Mouse (Mus musculus) CD4-positive helper T cell, adult 2 months (primary cell): Measurements from ENCODE around the gene Akap2.

ENCODE experiments used
- DNase-seq: peaks from one replicate; pipeline ENCODE4 v3.0.0-alpha.2; 2012; ENCODE audit warnings: low read depth, missing footprints, low spot score

The Akap2 gene

DNA sequence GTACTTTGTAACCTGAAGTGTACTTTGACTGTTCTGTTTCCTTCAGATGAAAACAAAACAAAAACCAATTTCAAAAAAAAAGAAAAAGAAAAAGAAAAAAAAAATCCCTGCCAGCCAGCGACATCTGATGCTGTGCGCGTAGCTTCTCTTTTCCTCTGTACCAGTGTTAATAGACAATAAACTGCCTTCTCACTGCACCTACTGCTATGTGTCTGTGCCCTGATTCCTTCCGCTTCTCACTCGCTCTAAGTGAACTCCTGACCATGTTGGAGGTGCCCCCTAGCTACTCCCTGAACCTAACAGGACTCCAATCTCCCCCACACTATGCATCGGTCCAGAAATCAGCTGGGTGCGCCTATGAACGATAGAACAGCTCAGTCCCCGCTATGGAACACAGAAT, at the start of gene Akap2:
Akap2 (plus strand) TSS at position 304 of the 400 bp plus-strand sequence.
- no peak for DNase-seq

DNA sequence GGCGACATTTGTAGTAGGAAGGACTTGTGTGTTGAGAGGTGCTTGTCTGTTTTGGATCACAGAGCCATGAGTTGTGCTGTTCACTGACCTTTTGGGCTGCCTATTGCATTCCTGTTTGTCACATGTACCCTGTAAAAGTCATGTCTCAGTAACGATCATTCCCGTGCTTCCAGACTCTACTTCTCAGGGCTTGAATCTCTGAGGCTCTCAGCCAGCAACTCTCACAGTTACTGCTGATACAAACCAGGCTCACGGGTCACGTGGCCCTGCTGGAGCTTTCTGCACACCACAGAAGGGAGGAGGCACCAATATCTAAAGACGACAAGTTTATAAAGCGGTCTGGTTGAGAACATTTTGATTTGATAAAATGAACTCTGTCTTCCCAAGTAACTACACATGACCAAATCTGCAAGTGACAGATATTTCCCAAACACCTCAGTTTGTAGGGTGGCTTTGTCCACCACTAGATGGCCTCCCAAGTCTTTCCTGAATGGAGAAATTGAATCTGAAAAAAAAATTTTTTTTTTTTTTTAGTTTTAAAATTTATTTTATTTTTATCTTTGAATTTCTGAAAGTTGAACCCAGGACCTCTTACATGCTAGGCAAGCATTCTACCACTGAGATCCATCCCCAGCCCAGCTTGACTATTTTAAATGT, 46.5 kb upstream of the Akap2 start:
- DNase-seq, result no peak

DNA sequence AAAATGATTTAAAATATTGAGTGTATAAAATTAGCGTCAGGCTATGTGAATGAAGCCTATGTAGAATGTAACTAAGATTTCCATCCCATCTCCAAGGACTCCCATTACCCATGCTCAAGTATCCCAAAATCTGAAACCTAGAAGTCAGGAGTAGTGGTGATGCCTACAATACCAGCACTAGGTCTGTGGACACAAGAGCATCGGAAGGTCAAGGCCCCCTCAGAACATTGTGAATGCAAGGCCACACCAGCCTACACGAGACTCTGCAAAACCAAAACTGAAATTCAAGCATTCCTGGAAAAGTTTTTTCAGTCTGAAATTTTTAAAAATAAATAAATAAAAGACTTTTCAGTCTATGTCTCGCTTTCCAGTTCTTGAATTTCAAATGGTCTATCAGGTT, 44.9 kb upstream of the Akap2 start:
- DNase-seq, result no peak

DNA sequence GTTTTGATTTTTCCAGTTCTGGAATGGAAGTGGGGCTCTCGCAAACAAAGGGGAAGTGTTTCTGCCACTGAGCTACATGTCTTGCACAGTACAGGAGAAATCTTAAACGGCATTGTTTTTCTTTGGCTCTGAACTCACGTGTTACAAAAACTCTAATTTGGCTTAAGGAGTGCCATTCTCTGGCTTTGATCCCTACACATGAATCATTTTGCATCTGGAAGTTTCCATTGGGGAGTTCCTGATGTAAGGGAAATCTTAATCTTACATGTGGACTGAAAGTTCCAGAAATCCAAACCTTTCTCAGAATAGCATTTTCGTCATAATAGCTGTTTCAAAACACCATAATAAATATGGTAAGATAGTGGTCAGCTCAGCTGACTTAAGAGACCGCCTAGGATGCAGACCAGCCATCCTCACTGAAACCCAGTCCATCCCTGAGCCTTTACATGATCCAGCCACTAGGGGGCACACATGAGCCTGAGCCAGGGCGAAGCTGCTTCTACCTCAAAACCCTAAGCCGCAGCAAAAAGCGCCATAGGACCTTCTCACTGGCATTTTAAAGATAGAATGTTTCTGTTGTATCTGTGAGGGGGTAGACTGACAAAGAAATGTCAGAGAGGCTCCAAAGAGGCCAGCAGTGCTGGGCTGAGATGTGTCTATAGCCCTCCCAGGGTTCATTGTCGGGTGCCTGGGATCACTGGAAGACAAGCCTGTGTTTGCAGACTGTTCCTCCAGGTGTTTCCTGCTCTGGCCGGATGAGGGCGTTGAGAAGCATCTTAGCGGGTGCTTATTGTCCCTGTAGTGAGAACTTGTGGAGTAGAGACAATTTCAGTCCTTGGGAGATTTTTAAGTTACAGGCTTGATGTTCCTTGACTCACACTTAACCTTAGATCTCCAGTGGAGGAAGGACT, 44.2 kb upstream of the Akap2 start:
- DNase-seq, result peak; percentile 79

DNA sequence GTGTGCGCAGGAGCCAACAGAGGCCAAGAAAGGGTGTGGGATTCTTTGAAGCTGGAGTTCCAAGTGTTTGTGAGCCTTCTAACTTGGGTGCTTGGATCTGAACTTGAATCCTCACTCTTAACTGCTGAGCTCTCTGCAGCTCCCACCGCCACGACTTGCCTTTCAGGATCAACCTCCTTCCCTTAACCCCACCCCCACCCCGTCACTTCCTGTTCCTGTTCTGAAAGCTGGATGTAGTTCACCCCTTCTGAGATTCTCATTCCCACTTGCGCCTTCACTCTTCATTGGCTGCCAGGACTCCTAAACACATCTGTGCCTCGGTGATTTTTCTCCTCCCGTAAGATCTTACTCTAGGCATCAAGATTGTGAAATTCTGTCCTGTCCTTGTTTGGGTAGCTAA, 43.1 kb upstream of the Akap2 start:
- no peak for DNase-seq

DNA sequence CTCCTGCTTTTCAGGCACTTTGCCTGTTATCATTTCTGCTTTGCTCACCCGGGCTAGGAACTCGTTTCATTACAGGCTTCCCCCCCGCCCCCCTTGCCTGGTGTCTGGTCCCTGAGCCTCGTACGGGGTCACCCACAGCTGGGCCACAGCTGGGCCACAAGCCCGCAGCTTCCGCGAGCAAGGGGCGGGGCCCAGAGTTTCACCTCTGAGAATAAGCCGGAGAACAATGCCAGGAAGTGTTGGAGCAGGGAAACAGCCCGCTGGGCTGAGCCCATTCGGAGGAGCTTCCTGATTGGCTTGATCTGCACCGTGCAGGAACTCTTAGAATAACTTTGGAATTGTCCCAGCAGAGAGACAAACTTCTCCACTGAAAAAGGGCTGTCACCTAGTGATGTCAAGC, 42.1 kb upstream of the Akap2 start:
- no peak for DNase-seq

DNA sequence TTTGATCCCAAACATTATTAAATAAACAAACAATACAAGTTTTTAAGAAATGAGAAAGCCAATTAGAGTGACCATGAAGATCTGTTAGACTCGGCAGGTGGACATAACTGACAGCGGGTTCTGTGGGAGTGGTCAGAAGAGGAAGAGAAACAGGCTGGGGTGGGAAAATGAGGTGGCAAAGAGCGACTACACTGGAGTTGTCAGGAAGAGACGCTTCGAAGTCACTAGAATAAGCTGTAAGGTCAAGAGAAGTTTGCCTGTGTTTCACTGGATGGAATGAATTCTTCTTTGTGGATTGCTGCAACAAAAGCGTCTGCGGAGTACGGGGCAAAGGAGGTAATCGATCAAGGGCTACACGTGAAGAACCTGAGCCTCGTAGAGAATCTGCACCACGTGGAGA, 39.5 kb upstream of the Akap2 start:
- no peak for DNase-seq

DNA sequence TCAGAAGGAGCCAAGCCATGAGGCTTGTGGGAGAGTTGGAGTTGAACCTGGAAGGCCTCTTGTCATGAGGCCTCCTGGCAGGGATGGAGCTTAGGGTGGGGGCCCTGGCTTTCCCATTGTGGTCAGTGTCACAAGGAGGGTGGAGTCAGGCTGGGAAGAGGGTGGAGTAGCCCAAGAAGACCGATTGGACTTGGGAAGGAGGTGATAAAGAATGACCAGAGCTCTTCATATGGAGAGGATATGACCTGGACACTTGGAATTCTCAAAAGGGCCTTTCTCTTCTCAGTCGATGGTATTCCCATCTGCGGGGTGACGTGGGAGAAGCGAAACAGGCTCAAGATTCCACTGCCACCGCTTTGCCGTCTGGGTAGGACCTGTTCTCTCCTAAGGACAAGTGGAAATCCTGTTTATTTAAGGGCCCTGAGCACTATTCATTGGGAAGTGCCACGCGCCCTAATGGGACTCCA, 38.4 kb upstream of the Akap2 start:
- DNase-seq, result no peak

DNA sequence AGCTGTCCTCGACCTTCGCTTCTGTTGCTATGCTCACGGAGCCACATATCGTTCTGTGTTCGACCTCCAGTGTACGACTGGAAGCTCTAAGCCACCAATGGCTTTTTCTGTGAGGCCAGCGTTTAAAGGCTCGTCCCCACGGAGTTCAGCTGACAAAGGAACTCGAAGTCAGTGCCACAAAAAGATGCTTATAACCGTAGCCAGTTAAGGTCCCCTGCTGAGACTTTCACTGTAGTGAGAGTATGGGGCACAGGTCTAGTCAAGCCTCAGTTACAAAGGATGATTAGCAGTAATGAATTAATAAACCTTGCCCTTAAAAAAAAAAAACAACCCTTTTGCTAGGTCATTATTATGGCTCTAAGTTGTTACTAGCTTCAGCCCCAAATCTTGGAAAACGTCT, 37.3 kb upstream of the Akap2 start:
- no peak for DNase-seq

DNA sequence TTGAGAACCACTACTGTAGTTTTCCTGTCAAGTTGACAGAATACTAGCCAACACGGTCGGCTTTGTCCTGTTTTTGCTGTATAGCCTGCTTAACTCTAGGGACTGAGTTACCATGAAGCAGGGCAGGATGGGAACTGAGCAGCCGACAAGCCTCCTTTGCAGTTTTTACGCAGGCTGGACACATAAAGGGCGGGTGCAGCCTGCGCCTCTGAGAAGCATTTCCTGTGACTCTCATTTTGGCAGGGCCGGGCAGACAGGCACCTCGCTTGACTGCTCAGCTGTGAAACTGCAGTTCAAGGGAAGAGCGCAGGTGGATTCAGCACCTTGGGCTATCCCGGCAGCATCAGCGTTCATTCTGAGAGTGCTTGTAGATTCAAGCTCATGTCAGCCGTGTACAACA, 35.9 kb upstream of the Akap2 start:
- DNase-seq, result peak; percentile 34

DNA sequence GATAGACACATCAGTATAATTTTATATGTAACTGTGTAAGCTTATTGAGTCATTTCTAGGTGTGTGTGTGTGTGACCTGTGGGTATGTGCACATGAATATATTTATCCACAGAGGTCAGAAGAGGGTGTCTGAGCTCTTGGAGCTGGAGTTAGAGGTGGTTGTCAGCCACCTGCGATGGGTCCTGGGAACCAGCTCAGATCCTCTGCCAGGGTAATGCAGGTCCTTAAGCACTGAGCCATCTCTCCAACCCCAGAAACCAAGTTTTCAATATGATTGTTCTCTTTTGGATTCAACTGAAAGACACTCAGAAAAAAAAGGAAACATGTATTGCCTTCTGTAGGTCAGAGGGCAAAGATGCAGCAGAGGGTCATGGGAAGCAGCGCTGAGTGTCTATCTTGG, 35.1 kb upstream of the Akap2 start:
- no peak for DNase-seq

DNA sequence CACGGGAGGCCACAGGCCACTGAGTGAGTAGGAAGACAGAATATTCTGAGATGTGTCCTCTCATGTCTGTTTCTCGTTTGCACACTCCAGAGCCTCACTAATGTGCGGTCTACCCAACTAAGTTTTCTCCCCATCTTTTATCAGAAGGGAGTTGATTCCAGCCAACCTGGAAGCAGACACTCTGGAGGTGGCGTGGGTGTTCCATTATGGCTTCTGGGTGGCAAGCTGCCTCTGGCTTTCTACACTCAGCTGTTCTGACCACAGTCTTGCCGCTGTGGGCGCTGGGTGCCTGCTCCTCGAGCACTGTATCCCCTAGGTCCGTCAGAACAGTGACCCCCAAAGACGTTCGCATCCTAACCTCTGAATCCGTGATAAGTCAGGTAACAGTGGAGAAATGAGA, 34.5 kb upstream of the Akap2 start:
- no peak for DNase-seq

DNA sequence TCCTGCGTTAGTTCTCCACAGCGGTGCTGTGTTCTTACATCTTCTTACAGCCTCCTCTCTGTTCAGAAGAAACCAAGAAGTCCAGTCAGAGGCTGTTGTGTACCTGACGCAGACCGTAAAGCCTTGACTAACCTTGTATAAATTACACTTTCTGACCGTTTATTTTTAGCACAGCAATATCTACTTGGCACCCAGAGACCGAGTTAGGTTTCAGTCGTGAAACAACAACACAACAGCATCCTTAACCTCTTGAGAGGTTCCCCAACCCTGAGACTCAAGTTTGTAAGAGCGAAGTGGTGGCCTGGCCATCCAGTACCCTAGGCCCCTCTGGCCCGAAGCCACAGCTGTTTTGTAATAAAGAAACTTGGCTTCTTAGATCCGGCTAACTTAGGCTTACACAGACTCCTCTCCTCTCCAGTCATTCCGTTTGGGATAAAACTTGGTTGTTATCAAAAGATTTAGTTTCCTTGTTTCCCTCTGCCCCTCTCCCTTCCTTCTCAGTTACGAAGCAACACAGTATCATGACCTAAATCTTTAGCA, 32.7 kb upstream of the Akap2 start:
- DNase-seq, result no peak

DNA sequence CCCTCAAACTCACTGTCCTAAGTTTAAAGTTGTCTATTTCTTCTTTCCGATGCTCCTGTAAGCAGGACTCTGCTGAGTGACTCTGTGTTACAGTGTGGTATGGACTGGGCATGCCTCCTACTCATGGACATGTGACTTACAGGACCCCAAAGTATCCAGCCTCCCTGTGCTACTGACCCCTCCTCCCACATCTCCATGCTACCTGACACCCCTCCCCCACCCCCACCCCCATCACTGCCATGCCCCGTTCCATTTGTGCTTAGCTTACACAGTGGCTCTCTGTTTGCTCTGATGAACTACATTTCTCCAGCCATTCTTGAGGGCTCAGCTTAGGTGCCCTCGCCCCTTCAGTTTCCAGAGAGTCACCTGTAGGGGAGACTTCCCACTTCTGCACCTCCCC, 30.7 kb upstream of the Akap2 start:
- DNase-seq, result no peak

DNA sequence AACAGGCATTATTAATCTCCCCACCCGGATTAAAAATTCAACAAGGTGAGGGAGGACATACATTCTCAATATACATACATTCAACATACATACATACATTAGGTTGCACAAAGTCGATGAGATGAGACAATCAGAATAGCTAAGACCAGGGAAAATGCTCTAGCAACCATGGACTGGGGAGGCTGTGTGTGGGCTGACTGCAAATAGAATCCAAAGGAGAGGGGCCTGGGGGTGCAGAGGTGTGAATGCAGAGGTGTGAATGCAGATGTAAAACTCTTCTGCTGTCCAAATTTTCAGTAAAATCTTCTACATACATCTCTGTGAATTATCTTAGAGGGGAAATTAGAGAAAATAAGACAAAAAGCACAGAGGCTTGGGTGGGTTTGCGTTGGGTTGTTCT, 29.9 kb upstream of the Akap2 start:
- no peak for DNase-seq

DNA sequence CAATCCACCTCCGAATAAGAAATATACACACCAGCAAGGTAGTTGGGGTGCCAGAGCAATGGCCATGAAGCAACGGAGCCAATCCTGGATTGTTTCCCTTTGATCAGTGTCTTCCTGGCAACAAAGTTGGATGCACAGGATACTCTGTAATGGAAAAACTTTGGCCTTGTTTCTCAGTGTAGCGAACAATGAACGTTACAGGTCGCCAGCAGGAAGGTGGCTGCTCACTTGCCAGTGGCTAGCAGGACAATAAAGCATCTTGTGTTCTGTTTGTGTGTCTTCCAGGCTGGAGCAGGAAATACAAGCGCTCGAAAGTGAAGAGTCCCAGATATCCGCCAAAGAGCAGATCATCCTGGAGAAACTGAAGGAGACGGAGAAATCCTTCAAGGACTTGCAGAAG, 29.3 kb upstream of the Akap2 start:
- no peak for DNase-seq

DNA sequence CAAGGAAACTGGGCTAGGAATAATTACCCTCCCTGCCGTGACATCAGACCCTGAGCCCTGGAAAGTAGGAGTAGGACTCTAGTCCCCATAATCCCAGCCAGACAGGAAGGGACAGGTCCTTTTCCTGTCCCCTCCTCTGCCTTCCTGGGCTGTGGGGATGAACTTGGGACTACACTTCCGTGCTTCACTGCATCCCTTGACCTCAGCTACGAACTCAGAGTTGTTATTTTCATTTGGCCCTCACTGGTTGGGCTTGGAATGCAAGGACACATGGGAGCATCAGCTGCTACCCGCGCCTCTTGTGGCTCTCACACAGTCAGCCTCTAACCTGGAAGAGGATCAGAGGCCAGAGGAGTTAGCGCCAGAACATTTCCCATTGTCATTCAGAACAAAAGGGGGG, 27.5 kb upstream of the Akap2 start:
- DNase-seq, result no peak

DNA sequence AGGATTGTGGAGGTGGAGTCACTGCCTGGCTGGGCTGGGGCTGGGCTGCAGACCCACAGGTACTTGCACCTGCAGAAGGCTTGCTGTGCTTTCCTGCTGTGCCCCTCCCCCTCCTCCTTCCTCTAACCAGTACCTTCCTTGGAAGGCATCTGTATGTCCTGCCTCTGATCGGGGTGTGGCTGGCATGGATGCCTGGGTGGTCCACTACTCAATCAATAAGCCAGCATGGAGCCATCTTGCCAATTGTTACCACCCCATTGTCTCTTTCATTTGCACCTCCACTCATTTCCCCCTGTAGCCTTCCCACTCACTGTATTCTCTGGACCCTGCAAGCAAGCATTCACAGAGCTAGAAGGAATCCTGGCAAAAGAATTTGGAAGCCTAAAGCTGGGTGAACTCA, 26.7 kb upstream of the Akap2 start:
- no peak for DNase-seq

DNA sequence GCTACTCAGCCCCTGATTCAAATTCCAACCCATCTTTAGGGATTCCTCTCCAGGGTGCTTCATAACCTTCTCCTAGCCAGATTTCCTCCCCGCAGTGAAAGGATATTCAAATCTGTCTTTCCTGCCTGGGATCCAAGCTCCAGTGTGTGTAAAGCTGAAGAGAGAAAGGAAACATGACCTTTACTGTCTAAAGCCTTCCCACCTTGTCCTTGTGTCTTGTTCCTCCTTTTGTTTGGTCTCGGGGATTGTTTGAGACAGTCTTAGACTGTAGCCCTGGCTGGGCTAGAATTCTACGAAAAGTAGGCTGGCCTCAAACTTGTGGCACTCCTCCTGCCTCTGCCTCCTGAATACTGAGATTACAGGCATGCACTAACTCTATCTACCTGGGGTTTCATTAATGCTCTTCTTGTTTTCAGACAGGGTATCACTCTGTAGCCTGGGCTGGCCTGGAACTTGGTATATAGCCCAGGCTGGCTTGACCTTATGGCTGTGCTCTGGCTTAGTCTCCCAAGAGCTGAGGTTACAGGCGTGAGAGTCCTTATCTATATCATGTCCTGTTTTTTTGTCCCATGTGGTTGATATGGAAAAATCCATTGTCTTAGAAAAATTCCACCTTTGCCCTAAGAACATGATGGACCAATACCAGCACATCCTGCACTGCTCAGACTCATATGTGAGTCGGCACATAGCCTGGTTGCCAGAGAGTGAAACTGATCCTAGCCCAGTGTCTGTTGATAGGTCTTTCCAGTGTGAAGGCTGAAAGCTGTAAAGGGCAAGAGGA, 22.9 kb upstream of the Akap2 start:
- no peak for DNase-seq

DNA sequence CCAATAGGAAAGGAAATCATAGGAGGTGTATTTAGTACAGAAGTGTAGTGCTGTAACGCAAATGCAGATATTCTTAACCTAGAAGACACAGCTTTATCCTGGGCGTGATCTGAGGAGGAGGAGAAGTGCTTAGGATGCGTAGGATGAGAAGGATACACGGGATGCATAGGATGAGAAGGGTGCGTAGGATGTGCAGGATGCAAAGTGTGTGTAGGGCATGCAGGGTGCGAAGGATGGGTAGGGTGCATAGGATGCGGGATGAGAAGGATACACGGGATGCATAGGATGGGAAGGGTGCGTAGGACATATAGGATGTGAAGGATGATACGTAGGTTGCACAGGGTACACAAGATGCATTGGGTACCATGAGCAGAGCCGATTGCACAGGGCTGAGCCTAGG, 20.5 kb upstream of the Akap2 start:
- DNase-seq, result no peak

DNA sequence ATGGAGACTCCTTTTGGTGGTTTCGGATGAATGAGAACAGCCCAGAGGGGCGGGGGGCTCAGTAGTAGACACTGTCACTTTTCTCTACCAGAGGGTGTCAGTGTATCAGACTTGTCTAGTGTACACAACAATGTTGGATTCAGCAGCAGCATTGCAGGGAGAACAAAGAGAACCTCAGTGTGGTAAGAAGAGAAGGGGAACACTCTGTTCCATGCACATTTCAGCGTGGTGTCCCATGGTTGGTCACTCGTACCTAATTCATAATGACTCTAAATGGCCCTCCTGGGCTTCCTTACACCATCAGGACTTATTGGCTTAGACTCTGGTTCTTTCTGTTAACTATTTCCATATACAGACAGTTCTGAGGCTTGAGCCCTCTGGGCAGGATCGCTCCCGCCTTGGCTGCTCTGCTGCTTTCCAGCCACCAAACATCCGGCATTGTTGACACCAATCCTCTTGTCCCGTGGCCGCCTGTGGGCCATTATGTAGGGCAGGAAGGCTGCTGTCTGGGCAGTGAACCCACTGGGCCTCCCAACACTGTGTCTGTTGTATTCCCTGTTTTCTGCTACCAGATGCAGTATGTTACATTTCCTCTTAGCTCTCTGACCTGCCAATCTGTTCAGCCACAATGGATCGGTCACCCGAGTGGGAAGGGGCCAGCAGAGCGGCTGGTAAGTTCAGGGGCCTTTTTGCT, 19.4 kb upstream of the Akap2 start:
- no peak for DNase-seq
